Mouse (Mus musculus) limb, embryonic 15.5 days (tissue): ENCODE measurements around the gene Amtn. TPM values are rescaled to one million over a fixed set of nuclear protein-coding genes. Genes with fewer than 3 reads are reported as not detected.

ENCODE experiments used
- ATAC-seq: fragments of 200-750 bp; cut with Nextera tagmentation; 2 replicates; pipeline ENCODE4 v1.8.0; 2017; ENCODE audit warnings: low read depth, moderate TSS enrichment; ENCODE audit not compliant: insufficient number of reproducible peaks, low FRiP score, low TSS enrichment
- H3K27ac ChIP-seq: fragments of 300-500 bp; sonication (generic); 2 replicates; pipeline ENCODE4 v1.5.1; 2015; ENCODE audit warnings: moderate library complexity, mild to moderate bottlenecking, inconsistent platforms
- H3K27me3 ChIP-seq: fragments of 300-500 bp; sonication (generic); 2 replicates; pipeline ENCODE4 v1.6.1; 2015; ENCODE audit warnings: inconsistent platforms
- H3K36me3 ChIP-seq: fragments of 300-500 bp; sonication (generic); 2 replicates; pipeline ENCODE4 v1.6.1; 2015; ENCODE audit warnings: inconsistent platforms
- H3K4me1 ChIP-seq: fragments of 300-500 bp; sonication (generic); 2 replicates; pipeline ENCODE4 v1.6.1; 2015; ENCODE audit warnings: inconsistent platforms
- H3K4me2 ChIP-seq: fragments of 300-500 bp; sonication (generic); 2 replicates; pipeline ENCODE4 v1.6.1; 2015; ENCODE audit warnings: mild to moderate bottlenecking, inconsistent platforms
- H3K4me3 ChIP-seq: fragments of 300-500 bp; sonication (generic); 2 replicates; pipeline ENCODE4 v1.5.1; 2015; ENCODE audit warnings: mild to moderate bottlenecking, inconsistent platforms
- H3K9ac ChIP-seq: fragments of 300-500 bp; sonication (generic); 2 replicates; pipeline ENCODE4 v1.6.1; 2015; ENCODE audit warnings: inconsistent platforms
- H3K9me3 ChIP-seq: fragments of 300-500 bp; sonication (generic); 2 replicates; pipeline ENCODE4 v1.6.1; 2016; ENCODE audit warnings: inconsistent platforms
- WGBS: fragments of 180-500 bp; shearing (Covaris S2); methylation state at CpG from one replicate; pipeline ENCODE4 v1.1.7; 2015; 5-methylcytosine and 5-hydroxymethylcytosine counted together
- polyA plus RNA-seq: library from polyadenylated mRNA; unstranded; fragments of >200 nt; fragmentation: Nextera tagmentation; extraction: Ambion mirVana; gene quantifications from 2 replicates; pipeline ENCODE4 v1.2.1, GENCODE M21; 2015

The Amtn gene
- polyA plus RNA-seq, 1 experiment from 2014 or later: 1.9 TPM

- WGBS: 33% methylated on average over 1 of the region's 1 CpGs
These were observed 50.8 kb downstream of the Amtn start for GRCm38 (mm10) chr5:88426753-88427152.

More at GRCm38 (mm10) chr5:88426753-88427152, 50.8 kb downstream of the Amtn start:
- H3K27ac ChIP-seq: no peak overlapping the region
- no peaks in the 10 kb centered on the region for H3K9me3 ChIP-seq
- no peaks in the 10 kb centered on the region for H3K27me3 ChIP-seq
- H3K4me3 ChIP-seq: no peak overlapping the region
- no peaks in the 10 kb centered on the region for H3K36me3 ChIP-seq
- no peak for ATAC-seq
- no peak overlapping the region for H3K9ac ChIP-seq
- no peaks in the 10 kb centered on the region for H3K4me1 ChIP-seq
- H3K4me2 ChIP-seq: no peak overlapping the region

Other genes with a start within 250 kb of the Amtn start
- gene Gm11115, start 222.0 kb upstream of the Amtn start, polyA plus RNA-seq: not detected in 2 replicates
- not detected in 2 replicates for gene Gm7714, start 107.2 kb upstream of the Amtn start, polyA plus RNA-seq
- gene Prol1, start 58.8 kb upstream of the Amtn start, polyA plus RNA-seq: not detected in 2 replicates
- gene Ambn, start 79.9 kb downstream of the Amtn start, polyA plus RNA-seq: 1.8 and 2.6 TPM in 2 replicates
- gene Enam, start 111.9 kb downstream of the Amtn start, polyA plus RNA-seq: 0.07 and 0.14 TPM in 2 replicates
- 0.29 and 0.33 TPM in 2 replicates for gene Jchain, start 151.8 kb downstream of the Amtn start, polyA plus RNA-seq
- 68.7 and 71.3 TPM in 2 replicates for gene Utp3, start 178.4 kb downstream of the Amtn start, polyA plus RNA-seq
- gene Rufy3, start 188.9 kb downstream of the Amtn start, polyA plus RNA-seq: 9.2 and 10.6 TPM in 2 replicates